Mouse (Mus musculus) ovary, postnatal 14 days (tissue): ENCODE measurements at regions not wholly inside any gene's neighbourhood (a gene's known extent, or its start where the extent isn't known, plus 50 kb on each side); places are given as distances from the start of the nearest gene placed in this dataset.
"Not testable (repeated sequence)": the region's sequence is repeated elsewhere in the genome, so short reads cannot be mapped to it uniquely, and the experiment has no call there.

Source experiments
- DNase-seq: peaks from one replicate; pipeline ENCODE4 v3.0.0; 2022; ENCODE audit warnings: low spot score

GRCm38 (mm10) chr3:137226151-137226550 is 114.7 kb upstream of the Emcn start:
- DNase-seq, result no peak

- no peak for DNase-seq
These were observed 113.6 kb upstream of the Emcn start for GRCm38 (mm10) chr3:137227122-137227838.

- DNase-seq, result no peak
These were observed 112.5 kb upstream of the Emcn start for GRCm38 (mm10) chr3:137228416-137228815.

- DNase-seq, result no peak
These were observed 98.0 kb upstream of the Emcn start for GRCm38 (mm10) chr3:137242877-137243276.

- no peak for DNase-seq
These were observed 77.0 kb upstream of the Emcn start for GRCm38 (mm10) chr3:137263907-137264306.

GRCm38 (mm10) chr3:137267752-137268151 is 73.1 kb upstream of the Emcn start:
- DNase-seq, result no peak

- DNase-seq, result no peak
These were observed 65.4 kb upstream of the Emcn start for GRCm38 (mm10) chr3:137275444-137275843.

- no peak for DNase-seq
These were observed 61.6 kb upstream of the Emcn start for GRCm38 (mm10) chr3:137279284-137279683.

- DNase-seq, result peak; percentile 5
These were observed 59.8 kb upstream of the Emcn start for GRCm38 (mm10) chr3:137281052-137281451.

- DNase-seq, result not testable (repeated sequence)
These were observed 53.3 kb upstream of the Emcn start for GRCm38 (mm10) chr3:137287558-137287957.

- DNase-seq, result no peak
These were observed 52.4 kb upstream of the Emcn start for GRCm38 (mm10) chr3:137288301-137288942.

- DNase-seq, result no peak
These were observed 51.8 kb upstream of the Emcn start for GRCm38 (mm10) chr3:137288943-137289682.

GRCm38 (mm10) chr3:137289683-137289984 is 51.2 kb upstream of the Emcn start:
- DNase-seq, result no peak
